Mouse (Mus musculus): ENCODE measurements at regions not wholly inside any gene's neighbourhood (a gene's known extent, or its start where the extent isn't known, plus 50 kb on each side); places are given as distances from the start of the nearest gene placed in this dataset.

- TF ChIP-seq CTCF (IDR thresholded peaks at IDR 0.05; ENCODE audit: extremely low read depth, insufficient read length, insufficient replicate concordance, low read depth, low read length) (no peak), POLR2A (IDR thresholded peaks at IDR 0.05; ENCODE audit: low read depth, low read length) (no peak)
Observed at GRCm38 (mm10) chr10:67643685-67644084, 94.9 kb upstream of the Ado start.

All from small intestine, adult 2 months (tissue).